Mouse (Mus musculus) myocyte (in vitro differentiated cells): ENCODE measurements around the gene Cenpp.

Experiments used
- CEBPB ChIP-seq: IDR thresholded peaks from 2 replicates; pipeline ENCODE4 v1.6.1; 2011; ENCODE audit warnings: mild to moderate bottlenecking, moderate library complexity; ENCODE audit not compliant: poor library complexity, insufficient read depth, severe bottlenecking
- E2F4 ChIP-seq: IDR thresholded peaks from one replicate; pipeline ENCODE4 v1.6.1; 2011; ENCODE audit warnings: mild to moderate bottlenecking, control low read depth, moderate library complexity; ENCODE audit not compliant: insufficient read depth
- MAX ChIP-seq: IDR thresholded peaks from one replicate; pipeline ENCODE4 v1.6.1; 2011; ENCODE audit warnings: low read depth, mild to moderate bottlenecking, control low read depth
- MYOD1 ChIP-seq, 3 experiments: IDR thresholded peaks; one replicate each; pipeline ENCODE4 v1.6.1; 2011; ENCODE audit warnings: control low read depth in 2 of 3, low read depth in 2 of 3, mild to moderate bottlenecking in 2 of 3, moderate library complexity in 1 of 3; ENCODE audit not compliant: insufficient read length in 2 of 3, control insufficient read depth in 1 of 3
- MYOG ChIP-seq, 3 experiments: IDR thresholded peaks; one replicate each; pipeline ENCODE4 v1.6.1; 2011; ENCODE audit warnings: control low read depth in 2 of 3, low read depth in 2 of 3, mild to moderate bottlenecking in 2 of 3; ENCODE audit not compliant: insufficient read length in 2 of 3, control insufficient read depth in 1 of 3, insufficient read depth in 1 of 3
- POLR2A ChIP-seq: IDR thresholded peaks from one replicate; pipeline ENCODE4 v1.6.1; 2011; ENCODE audit warnings: low read depth, mild to moderate bottlenecking, control low read depth, moderate library complexity; ENCODE audit not compliant: insufficient read length
- POLR2AphosphoS2 ChIP-seq: IDR thresholded peaks from one replicate; pipeline ENCODE4 v1.6.1; 2011; ENCODE audit warnings: low read depth, control low read depth; ENCODE audit not compliant: insufficient read length
- REST ChIP-seq: IDR thresholded peaks from one replicate; pipeline ENCODE4 v1.6.1; 2011; ENCODE audit warnings: mild to moderate bottlenecking, control low read depth, moderate library complexity; ENCODE audit not compliant: insufficient read depth, insufficient read length
- SRF ChIP-seq: IDR thresholded peaks from one replicate; pipeline ENCODE4 v1.6.1; 2011; ENCODE audit warnings: low read depth; ENCODE audit not compliant: control insufficient read depth, insufficient read length
- TCF12 ChIP-seq: IDR thresholded peaks from one replicate; pipeline ENCODE4 v1.6.1; 2011; ENCODE audit warnings: mild to moderate bottlenecking, control low read depth; ENCODE audit not compliant: poor library complexity, insufficient read depth, severe bottlenecking
- TCF3 ChIP-seq: IDR thresholded peaks from one replicate; pipeline ENCODE4 v1.6.1; 2011; ENCODE audit warnings: low read depth, control low read depth; ENCODE audit not compliant: insufficient read length
- USF1 ChIP-seq: IDR thresholded peaks from one replicate; pipeline ENCODE4 v1.6.1; 2011; ENCODE audit warnings: low read depth, mild to moderate bottlenecking, control low read depth, moderate library complexity

GRCm38 (mm10) chr13:49581541-49582530, 70.7 kb downstream of the Cenpp start, which contains the start of gene Omd:
- TF ChIP-seq CEBPB: no peak
- no peak for TF ChIP-seq POLR2A
- no peak for TF ChIP-seq MYOG (IDR thresholded peaks at IDR 0.05; ENCODE audit: control insufficient read depth in 1 of 3, insufficient read depth in 1 of 3, insufficient read length in 2 of 3, low read depth in 2 of 3)
- TF ChIP-seq POLR2AphosphoS2: no peak
- TF ChIP-seq USF1: no peak
- TF ChIP-seq MAX: no peak
- no peak for TF ChIP-seq TCF12
- TF ChIP-seq SRF: no peak
- TF ChIP-seq E2F4: no peak
- TF ChIP-seq MYOD1 (IDR thresholded peaks at IDR 0.05; ENCODE audit: control insufficient read depth in 1 of 3, insufficient read length in 2 of 3, low read depth in 2 of 3): no peak
- TF ChIP-seq REST: no peak
- TF ChIP-seq TCF3: no peak
